Mouse (Mus musculus) gastrocnemius, postnatal 25 days (tissue): ENCODE measurements around the gene Itga3. TPM values are rescaled to one million over a fixed set of nuclear protein-coding genes. Genes with fewer than 3 reads are reported as not detected.

Source experiments
- DNase-seq: peaks from one replicate; pipeline ENCODE4 v3.0.0; 2022
- total RNA-seq, 2 experiments: library from RNA; stranded (reverse); gene quantifications; 1 replicate in 1 of 2; 2 replicates in 1 of 2; pipeline ENCODE4 v1.2.3; 2021

The Itga3 gene
- total RNA-seq, 2 experiments from 2014 or later, result 2.9 to 5.4 TPM

DNA sequence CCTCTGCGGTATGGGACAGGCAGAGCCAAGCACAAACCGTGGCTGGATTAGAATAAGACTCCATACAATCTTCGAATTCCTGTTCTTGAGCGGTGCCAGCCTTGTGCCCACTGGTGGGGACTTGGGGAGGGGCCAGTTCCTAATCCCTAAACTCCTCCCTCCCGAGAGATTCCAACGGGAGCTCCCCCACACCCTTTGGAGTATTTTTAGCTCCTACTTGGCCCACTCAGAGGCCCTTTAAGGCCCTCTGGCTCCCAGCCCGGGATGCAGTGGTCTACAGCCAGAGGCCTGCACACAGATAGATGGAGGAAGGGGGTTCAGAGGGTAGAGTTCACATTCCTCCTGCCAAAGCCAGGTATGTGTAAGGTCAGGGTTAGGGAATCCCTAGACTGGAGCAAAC is 5.3 kb downstream of the Itga3 start:
- DNase-seq, result no peak

DNA sequence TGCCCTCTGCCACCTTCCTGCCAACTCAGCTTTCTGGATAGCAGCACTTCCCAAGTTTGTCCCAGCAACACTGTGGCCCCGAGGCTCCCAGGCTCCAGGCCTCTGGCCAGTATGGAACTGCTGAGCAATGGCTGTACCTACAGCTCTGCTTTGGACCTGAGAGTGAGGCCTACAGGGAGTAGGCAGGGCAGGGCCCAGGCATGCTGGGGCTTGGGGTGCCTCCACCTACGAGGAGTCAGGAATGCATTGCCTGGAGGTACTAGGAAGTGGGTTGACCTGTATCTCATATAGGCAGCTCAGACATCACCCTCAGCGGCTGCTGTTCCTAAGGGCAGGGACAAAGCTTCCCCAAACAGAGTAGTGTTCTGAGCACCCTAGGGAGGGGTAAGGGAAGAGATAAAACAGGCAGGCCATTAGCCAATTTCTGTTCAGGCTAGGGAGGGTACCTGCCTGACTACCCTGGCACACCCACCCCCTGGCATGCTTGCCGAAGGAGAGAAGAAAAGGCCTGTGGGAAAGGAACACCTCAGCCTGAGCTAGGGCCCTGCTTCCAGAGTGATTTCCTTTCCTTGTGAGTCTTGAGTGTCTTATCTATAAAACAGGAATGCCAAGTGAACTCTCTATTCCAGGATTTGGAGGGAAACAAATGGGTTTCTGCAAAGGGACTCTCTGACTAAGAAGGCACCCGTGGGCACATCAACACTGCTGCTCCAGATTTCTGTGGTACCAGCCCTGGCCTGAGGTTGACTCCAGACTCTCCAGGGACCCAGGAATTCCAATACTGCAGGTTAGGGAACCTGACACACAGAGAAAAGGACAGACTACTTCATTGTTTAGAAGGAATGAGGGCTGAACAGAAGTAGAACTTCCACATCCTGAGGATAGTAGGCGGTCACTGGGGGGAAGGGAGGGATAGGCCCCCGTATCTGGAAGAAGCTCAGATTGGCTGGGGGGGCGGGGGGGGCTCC is 6.2 kb downstream of the Itga3 start:
- DNase-seq, result no peak

DNA sequence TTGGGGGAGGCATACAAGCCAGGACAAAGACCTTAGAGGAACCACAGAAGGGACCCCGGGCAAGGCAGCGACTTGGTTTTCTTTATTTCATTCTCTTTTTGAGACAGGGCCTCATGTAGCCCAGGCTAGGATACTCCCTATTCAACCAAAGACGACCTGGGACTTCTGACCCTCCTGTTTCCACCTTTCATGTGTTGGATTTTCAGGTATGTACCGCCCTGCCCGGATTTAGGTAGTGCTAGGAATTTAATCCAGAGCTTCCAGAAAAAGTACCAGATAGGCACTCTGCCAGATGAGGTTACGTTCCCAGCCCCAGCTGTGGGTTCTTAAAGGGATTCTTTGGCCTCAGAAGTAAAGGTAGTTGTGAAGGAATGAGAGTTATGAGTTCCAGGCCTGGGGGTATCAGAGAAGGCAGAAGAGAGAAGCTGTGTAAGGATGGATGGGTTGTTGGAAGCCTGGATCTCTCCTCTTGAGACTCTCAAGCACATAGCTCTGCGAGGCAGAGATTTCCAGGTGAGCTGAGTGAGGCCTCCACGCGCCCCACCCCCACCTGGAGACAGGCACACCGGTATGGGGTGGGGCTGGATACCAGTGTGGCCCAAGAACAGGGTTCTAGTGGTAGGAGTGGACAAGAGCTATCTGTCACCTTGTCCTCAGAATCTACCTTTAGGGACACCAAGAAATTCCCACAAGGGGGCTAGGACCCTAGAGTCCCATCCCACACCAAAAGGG is 7.2 kb downstream of the Itga3 start:
- no peak for DNase-seq

DNA sequence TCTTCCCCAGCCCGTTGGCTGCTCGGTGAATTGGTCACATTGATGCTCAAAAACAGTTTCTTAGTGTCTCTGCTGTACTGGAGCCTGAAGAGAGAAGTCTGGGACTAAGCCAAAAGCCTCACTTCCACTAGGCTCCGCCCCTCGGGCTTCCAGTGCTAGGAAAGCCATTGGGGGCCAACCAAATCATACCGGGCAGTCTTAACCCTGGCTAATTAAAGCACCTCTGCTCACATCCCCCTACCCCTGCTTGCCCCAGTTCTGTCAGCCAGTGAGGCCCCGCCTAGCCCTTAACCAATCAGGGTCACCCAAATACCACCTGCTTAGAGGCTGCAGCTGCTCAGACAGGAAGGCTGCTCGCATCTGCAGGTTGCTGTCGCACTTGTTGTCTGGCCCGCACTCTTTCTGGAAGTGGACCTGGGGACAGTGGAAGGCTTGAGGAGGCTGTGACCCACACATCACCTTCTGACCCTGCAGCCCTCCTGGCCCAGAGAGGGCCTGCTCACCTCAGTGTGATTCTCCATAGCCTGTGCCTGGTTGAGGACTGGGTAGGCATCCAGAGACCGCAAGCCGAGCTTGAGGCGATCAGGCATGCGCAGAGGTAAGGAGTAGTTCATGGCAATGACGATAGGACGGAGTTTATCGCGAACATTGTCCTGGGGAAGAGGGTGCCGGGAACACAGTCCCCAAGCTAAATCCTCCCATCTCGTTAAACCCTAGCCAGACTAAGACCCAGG is 19.7 kb downstream of the Itga3 start:
- no peak for DNase-seq

DNA sequence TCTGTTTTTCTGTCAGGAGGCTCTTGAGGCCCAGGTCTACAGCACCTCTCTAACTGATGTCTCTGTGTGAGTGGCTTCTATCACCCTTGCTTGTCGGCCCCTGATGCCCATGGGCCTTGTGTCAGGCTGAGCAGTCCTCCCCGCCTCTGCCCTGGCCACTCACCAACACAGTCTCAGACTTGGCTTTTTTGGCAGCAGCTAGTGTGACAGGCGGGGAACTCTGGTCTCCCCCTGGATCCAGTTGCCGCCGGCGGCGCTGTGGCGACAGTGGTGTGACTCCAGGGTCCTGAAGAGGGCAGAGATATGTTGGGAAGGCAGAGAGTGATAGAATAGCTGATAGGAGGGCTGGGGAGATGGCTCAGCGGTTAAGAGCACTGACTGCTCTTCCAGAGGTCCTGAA is 23.5 kb downstream of the Itga3 start:
- no peak for DNase-seq

DNA sequence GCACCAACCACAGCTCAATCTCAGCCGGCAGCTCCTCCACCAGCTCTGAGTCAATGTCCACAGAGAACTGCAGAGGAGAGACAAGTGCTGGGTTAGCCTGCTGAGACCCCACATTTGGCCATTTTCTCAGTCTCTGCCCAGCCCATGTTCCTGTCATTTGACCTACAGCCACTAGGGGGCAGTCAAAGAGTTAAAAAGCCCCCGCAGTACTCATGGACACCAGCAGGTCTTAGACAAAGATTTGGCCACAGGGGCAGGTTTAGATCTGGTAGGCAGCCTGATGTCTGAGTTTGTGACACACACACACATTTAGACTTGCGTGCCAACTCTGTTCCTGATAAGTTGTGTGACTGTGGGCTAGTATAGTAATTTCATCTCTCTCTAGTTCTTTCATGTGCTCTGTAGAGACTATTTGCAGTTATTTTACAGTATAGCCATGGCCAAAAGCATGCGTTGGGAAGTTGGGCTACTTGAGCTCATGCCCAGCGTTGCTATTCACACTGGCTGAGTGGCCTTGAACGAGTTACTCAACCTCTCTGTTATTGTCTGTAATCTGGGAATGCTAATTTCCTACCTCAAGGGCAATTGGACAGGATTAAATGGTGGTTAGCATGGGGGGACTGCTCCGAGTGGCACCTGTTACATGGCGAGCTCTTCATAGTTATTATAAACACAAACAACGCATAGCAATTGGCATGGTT is 29.5 kb downstream of the Itga3 start:
- no peak for DNase-seq

DNA sequence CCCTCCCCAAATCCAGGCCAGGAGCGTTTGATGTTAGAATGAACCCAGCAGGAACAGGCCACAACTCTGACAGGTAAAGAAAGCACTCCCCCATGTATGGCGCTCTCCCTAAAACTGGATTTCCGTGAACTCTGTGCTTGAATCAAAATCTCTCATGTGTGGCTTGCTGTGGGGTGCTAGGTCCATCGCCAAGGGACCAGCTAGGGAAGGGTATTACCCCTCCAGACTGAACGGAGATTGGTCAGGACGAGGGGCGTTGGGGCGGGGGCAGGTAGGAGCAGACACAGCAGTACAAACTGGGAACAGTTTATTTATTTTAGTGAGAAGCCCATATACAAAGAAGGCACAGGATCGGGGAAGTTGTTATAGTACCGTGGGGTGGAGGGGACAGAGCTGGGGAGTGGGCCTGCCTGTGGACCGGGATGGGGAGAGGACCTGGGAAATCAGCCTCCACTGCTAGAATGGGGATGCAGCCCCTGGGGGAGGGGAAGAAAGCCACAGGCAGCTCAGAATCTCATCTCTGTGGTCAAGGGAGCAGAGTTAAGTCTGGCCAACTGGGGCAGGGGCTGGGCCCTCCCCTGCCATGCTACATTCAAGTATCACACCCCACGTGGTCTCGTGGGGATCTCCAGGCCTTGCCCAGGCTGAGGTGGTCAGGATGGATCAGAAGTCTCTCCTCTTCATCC is 32.3 kb downstream of the Itga3 start:
- no peak for DNase-seq

DNA sequence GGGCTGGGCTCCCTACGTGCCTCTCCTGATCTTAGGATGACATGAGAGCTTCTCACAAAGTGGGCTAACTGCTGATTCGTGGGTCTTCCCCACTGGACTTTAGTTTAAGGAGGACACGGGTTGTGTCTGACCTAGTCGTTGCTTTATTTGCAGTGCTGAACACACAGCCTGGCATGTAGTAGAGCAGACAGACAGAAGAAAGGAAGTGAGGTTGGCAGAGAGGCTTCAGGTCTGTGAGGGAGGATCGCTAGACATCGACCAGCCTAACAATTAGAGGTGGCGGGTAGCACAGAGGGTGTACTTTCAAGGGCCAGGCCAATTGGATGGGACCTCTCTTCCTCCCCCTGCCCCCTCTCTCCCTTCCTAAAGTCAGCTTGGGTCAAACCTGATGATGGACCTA is 33.0 kb downstream of the Itga3 start:
- DNase-seq, result no peak

DNA sequence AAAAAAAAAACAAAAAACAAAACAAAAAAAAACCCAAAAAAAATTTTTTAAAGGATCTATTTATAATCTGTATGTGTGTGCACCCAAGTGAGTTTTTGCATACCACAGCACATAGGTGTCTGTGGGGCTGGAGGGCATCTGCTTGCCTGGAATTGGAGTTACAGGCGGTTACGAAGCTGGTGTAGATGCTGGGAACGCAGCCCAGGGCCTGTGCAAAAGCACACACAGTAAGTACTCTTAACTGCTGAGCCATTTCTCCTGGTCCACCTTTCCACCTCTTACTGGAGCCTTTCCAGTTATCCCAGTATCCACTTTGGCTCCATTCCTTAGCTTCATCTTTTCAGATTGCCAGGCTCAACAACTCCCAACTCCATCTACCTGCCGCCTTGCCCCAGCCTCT is 33.5 kb downstream of the Itga3 start:
- DNase-seq, result no peak

DNA sequence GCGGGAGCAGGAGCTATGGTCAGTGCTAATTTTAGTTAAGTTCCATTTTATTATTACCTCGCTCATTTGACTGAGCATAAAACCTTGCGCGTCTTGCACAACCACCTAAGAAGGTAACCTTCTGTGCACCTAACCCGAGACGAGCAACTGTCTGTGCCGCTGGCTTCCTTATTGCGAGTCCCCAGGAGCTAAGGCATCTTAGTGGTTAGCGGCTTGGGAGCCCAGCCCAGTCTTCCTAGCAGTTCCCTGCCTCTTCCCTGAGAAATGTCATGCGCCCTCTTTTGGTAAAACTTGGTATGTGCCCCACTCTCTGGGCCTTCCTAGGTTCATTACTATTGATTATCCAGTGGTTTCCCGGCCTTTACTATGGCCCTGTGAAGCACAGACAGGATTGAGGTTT is 34.5 kb downstream of the Itga3 start:
- peak; percentile 80 for DNase-seq

DNA sequence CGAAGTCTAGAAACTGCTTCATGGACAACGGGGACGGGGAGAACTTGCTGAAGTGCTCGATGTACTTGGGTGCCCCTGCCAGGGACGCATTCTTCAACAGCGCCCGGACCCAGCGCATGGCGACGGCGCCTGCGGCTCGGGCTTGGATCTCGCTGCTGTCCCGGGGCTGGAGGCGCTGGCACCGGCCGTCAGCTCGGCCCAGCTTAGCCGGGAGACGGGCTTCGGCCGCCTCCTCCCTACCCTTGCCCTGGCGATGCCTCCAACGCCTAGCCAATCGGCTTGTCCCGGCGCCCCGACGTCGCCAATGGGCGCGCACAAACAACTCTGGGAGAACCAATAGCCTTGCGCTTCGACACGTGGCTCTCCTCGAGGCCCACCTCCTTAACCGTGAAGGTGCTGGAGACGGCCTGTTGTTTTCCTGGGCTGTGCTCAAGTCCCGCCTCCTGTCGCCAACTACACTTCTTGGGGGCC is 35.4 kb downstream of the Itga3 start, which contains the start of gene Pdk2:
Gene Pdk2 (minus strand): TSS at position 216 of the 471 bp plus-strand sequence.
- DNase-seq, result peak; percentile 98

DNA sequence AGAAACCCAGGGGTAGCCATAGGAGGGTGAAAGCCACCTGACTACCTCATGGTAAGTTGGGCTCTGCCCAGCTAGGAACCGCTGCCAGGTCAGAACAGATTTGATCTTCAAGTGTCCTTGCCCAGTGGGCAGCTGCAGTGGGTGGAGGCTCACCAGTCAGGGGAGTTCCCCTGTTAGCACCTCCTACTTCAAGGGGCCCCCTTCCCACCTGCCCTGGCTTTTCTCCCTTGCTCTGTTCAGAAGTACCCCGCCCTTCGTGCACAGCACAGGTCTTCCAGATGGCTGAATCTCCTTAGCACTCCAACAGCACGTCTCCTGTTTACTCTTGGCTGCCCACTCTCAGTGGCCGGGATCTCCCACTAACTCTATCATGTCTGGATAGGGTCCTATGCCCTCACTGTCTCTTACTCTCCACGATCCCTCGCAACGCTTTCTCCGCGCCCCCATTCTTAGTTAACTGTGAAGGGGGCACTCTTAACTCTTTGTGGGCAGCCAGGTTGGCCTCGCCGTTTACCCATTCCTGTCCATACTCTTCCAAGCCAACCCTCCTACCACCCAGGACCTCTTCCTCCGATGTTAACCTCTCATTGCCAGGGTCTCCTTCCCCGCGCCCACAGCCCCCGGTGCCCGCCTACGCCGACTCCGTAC is 36.0 kb downstream of the Itga3 start:
- DNase-seq, result peak; percentile 84

DNA sequence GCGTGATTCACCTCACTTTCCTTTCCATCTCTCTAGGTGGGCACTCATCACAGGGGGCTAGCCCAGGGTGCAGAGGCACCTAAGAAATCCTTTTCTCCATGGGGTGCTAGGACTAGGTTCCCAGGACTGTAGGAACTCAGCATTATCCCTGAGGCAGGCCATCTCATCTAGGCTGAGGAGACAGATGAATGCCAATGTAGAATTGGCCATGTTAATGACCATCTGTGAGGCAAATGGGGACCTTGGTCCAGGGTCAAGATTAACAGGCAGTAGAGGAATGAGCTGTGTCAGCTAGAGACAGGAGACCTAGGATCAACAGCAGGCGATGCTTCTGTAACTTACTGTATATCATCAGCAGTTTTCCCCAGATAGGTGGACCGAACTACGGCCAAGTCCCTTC is 36.8 kb downstream of the Itga3 start:
- no peak for DNase-seq

DNA sequence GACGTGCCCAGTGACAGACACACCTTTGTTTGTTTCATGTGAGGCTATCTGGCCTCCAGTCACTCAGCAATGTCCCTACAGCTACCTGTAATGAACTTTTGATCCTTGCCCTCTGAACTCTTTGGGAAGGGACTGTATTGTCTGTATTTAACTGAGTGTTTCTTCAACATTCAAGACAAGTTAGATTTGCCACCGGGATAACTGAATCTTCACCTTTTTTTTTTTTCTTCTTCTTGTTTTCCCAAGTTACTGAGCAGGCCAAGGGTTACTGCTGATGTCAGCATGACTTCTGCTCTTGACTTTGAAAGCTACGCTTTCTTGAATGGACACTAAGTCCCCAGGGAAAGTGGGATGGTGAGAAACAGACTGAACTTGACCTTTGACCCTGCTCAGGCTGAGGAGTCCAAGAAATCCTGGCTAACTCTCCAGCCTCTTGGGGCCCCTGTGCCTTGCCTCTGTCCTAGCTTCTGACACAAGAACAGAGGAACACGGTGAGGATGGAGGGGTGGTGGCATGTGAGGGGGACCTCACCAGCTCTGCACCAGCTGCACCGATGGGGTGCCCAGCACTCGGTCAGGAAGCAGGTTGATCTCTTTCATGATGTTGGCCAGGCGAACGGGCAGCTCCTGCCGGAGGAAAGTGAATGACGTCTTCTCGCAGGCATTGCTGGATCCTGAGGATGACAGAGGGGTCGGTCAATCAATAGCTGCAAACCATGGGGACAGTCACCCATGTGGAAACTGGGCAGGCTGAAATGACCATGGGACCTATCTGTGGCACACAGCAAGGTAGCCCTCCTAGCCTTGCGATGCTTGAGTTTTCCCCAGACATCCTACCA is 37.6 kb downstream of the Itga3 start:
- DNase-seq, result no peak

DNA sequence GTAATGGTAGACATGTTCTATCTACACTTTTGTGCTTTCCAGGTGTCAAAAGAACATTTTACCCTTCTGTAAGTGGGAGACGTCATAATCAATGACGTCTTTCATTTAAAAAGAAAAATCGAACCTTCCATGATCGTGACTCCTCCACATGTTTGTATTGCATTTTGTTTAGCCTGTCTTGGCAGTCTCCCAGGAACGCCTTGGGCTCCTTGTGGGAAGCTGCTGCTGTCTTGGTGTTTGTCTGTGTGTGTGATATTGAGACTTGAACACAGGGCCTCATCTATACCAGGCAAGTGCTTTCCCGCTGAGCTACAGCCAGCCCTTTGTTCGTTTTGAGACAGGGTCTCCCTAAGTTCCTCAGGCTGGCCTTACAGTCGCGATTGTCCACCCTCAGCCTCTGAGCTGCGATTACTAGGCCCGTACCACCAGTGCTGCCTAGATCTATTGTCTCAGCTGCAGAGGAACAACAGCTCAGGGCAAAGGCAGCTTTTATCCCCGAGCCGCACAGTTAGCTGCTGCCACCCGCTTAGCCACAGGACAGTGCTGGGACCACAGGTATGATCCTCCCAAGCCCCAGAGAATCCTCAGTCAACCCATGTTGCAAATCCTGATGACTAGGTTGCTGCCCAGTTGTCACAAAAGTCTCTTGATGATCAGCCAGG is 38.3 kb downstream of the Itga3 start:
- DNase-seq, result no peak

DNA sequence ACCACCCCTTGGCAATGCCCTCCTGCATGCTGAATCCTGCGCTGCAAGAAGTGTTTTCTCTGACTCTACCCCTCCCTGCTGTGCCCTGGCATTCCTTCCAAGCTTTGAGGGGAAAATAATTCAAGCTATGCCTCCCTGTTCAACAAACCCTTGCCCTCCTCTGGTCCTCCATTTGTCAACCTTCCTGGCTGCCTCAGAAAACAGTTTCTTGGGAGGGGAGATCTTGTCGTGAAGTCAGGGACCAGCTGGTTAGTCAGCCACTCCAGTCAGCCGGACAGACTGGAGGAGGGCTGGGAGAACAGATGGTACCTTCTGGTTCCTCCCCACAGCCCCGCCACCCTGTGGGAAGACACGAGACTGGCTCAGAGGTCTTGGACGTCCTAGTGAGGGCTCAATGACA is 39.3 kb downstream of the Itga3 start:
- no peak for DNase-seq

DNA sequence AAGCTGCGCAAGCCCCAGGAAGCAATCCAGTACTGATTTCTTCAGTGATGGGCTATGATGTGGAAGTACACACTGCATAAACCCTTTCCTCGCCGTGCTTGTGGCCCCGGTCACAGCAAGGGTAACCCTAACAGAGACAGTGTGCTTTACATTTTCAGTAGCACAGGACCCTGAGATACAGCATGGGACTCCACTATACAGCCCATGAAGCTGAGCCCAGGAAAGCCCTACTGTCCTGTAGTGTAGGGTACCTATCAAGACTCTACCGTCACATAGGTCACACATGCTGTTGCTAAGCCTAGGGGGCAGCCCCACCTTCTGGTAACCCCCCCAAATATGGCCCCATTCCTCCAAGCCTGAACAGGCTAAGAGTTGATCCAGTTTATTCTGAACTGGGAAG is 40.1 kb downstream of the Itga3 start:
- no peak for DNase-seq

DNA sequence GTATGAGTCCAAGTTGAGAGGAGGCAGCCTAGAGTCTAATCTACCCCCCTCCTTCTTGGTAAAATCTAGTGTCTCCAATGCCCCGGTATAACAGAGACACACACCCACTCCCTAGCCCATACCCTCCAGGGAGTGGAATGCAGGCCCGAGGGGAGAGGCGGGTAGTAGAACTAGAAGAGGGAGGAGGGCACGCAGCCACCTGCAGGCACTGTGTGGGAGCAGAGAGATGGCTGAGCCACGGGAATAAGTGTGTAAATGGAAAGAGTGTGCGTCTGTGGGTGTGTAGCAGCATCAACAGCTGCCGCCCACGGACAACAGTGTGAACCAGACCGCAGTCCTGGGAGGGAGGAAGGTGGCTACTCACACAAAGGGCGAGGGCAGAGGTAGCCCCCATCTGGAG is 41.7 kb downstream of the Itga3 start:
- no peak for DNase-seq

DNA sequence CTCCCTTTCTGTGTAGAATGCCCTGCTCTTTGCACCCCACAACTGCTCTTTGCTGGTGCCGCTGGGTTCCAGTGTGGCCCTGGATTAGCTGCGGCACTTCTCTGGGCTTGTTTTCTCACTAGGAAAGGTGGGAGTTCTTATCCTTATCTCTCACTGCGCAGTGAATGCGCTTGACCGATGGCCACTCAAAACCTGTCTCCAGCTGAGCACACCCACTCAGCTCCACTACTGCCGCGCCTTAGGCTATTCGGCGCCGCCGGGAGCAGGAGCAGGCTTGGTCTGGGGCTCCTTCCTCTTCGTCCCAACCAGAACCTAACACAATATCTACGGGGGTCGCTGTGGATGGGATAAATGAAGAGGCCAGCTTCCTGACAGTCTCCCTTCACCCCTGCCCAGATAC is 43.0 kb downstream of the Itga3 start:
- no peak for DNase-seq
